13 mouse cellular contexts compared by ENCODE assay signal in the genomic region with DNA sequence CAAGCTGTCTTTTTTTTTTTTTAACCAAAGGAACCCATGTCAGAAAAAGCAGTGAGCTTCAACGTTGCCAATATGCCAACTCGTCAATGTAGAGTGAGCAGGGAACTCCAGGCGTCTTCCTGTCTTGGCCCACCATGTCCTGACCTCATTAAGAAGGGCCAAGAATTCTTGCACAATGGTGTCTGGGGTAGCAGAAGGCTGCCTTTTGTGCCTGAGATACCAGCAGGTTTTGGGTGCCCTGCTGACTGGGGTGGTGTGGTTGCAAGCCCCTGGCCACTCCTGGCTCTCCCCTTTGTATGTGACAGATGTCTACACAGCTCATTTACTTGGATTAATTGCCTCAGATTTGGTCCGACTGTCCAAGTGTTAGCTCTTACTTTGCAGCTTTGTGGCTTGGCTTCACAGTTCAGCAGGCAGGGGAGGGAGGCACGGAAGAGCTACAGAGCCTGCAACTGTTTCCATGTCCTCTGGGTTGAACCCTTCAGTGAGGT.
DNase-seq lines count a peak whose midpoint lies in the region; ATAC-seq and TF ChIP-seq lines count a peak whose summit lies in the region.
"Had no signal": no experiment of that assay in that cellular context is flagged by ENCODE, and none has a peak within 500 bp of the region (broad histone marks: within the 10 kb centered on the region; RNA-seq: fewer than 3 reads in every experiment).

No protein-coding gene starts in this region.

- H3K27ac ChIP-seq in embryonic facial prominence, embryonic 14.5 days (replicated peaks; ENCODE audit: low read depth, low read length), result no peak overlapping the region
- no peak overlapping the region for H3K27ac ChIP-seq in embryonic facial prominence, embryonic 10.5 days (replicated peaks)
- no peak overlapping the region; the same call in 1 of the 2 replicates for H3K27ac ChIP-seq in kidney, postnatal 0 days
- peak overlapping the region; percentile 21; the same call in 1 of the 2 replicates for H3K27ac ChIP-seq in forebrain, postnatal 0 days (ENCODE audit: low read depth, low read length)
- H3K27ac ChIP-seq: embryonic facial prominence, embryonic 15.5 days; heart, embryonic 10.5 days had no signal

- H3K9ac ChIP-seq in embryonic facial prominence, embryonic 14.5 days (ENCODE audit: low read depth, low read length), result no peak overlapping the region
- no peak overlapping the region for H3K9ac ChIP-seq in kidney, postnatal 0 days (ENCODE audit: low read depth, low read length)
- H3K9ac ChIP-seq in forebrain, postnatal 0 days, result no peak overlapping the region
- H3K9ac ChIP-seq: embryonic facial prominence, embryonic 15.5 days had no signal

- H3K27me3 ChIP-seq in embryonic facial prominence, embryonic 14.5 days (replicated peaks; ENCODE audit: control insufficient read depth, insufficient read depth, low read length), result no peaks in the 10 kb centered on the region
- H3K27me3 ChIP-seq in embryonic facial prominence, embryonic 10.5 days (replicated peaks; ENCODE audit: low read depth, poor library complexity, severe bottlenecking), result no peaks in the 10 kb centered on the region
- no peaks in the 10 kb centered on the region for H3K27me3 ChIP-seq in kidney, postnatal 0 days (ENCODE audit: insufficient read depth, low read length)
- H3K27me3 ChIP-seq in forebrain, postnatal 0 days (ENCODE audit: insufficient read depth, low read length), result no peaks in the 10 kb centered on the region
- H3K27me3 ChIP-seq: embryonic facial prominence, embryonic 15.5 days had no signal

- H3K9me3 ChIP-seq in embryonic facial prominence, embryonic 14.5 days (ENCODE audit: control insufficient read depth, low read length), result no peaks in the 10 kb centered on the region
- no peaks in the 10 kb centered on the region for H3K9me3 ChIP-seq in embryonic facial prominence, embryonic 10.5 days
- no peaks in the 10 kb centered on the region for H3K9me3 ChIP-seq in kidney, postnatal 0 days (replicated peaks; ENCODE audit: low read length)
- no peaks in the 10 kb centered on the region for H3K9me3 ChIP-seq in forebrain, postnatal 0 days (ENCODE audit: low read length)
- H3K9me3 ChIP-seq: embryonic facial prominence, embryonic 15.5 days; heart, embryonic 10.5 days had no signal

- H3K4me1 ChIP-seq in embryonic facial prominence, embryonic 14.5 days (ENCODE audit: control insufficient read depth, insufficient read depth, low read length), result 0 out of 2 replicates have a peak, but pooled peaks cover 6% of the 10 kb centered on the region
- H3K4me1 ChIP-seq in embryonic facial prominence, embryonic 10.5 days, result peaks cover 10% of the 10 kb centered on the region
- peaks cover 6% of the 10 kb centered on the region; the same call in 1 of the 2 replicates for H3K4me1 ChIP-seq in kidney, postnatal 0 days (replicated peaks; ENCODE audit: insufficient read depth, low read length)
- peaks cover 11% of the 10 kb centered on the region; the same call in 1 of the 2 replicates for H3K4me1 ChIP-seq in forebrain, postnatal 0 days (ENCODE audit: insufficient read depth)

- no peaks in the 10 kb centered on the region for H3K36me3 ChIP-seq in embryonic facial prominence, embryonic 14.5 days (ENCODE audit: control insufficient read depth, insufficient read depth, low read length)
- no peaks in the 10 kb centered on the region for H3K36me3 ChIP-seq in embryonic facial prominence, embryonic 10.5 days (replicated peaks)
- H3K36me3 ChIP-seq in kidney, postnatal 0 days (ENCODE audit: insufficient read depth, low read length), result no peaks in the 10 kb centered on the region
- H3K36me3 ChIP-seq in forebrain, postnatal 0 days (ENCODE audit: insufficient read depth), result no peaks in the 10 kb centered on the region
- H3K36me3 ChIP-seq: embryonic facial prominence, embryonic 15.5 days; heart, embryonic 10.5 days had no signal

- no peak for DNase-seq in embryonic facial prominence, embryonic 14.5 days (ENCODE audit: low spot score)
- no peak for DNase-seq in embryonic facial prominence, embryonic 10.5 days (ENCODE audit: low spot score)
- DNase-seq in kidney, postnatal 0 days (ENCODE audit: low spot score), result peak; percentile 70
- DNase-seq in kidney, postnatal 10 days, result no peak
- DNase-seq in Muller cell, postnatal 12 days (ENCODE audit: inconsistent ontology term), result peak; percentile 89
- peak; percentile 41 for DNase-seq in forebrain, postnatal 0 days
- no peak for DNase-seq in right cerebral cortex, postnatal 36 days (ENCODE audit: low spot score in 2 of 2)
- no peak for DNase-seq in left cerebral cortex, postnatal 25 days (ENCODE audit: low spot score in 2 of 2)
- DNase-seq: gastrocnemius, postnatal 36 days; thymus, postnatal 36 days had no signal

- no peak overlapping the region for H3K4me2 ChIP-seq in embryonic facial prominence, embryonic 14.5 days (ENCODE audit: low read depth, low read length)
- H3K4me2 ChIP-seq in kidney, postnatal 0 days (ENCODE audit: low read length), result no peak overlapping the region
- no peak overlapping the region for H3K4me2 ChIP-seq in forebrain, postnatal 0 days (ENCODE audit: low read depth)
- H3K4me2 ChIP-seq: embryonic facial prominence, embryonic 15.5 days had no signal

- H3K4me3 ChIP-seq in embryonic facial prominence, embryonic 14.5 days (ENCODE audit: low read depth, low read length), result no peak overlapping the region
- H3K4me3 ChIP-seq in embryonic facial prominence, embryonic 10.5 days, result no peak overlapping the region
- H3K4me3 ChIP-seq in kidney, postnatal 0 days (replicated peaks; ENCODE audit: low read depth, low read length), result no peak overlapping the region
- no peak overlapping the region for H3K4me3 ChIP-seq in forebrain, postnatal 0 days (ENCODE audit: low read depth, low read length)
- H3K4me3 ChIP-seq: embryonic facial prominence, embryonic 15.5 days; heart, embryonic 10.5 days had no signal

- WGBS in embryonic facial prominence, embryonic 14.5 days, result 62% methylated on average over 5 of the region's 5 CpGs
- WGBS in embryonic facial prominence, embryonic 10.5 days, result 66% methylated on average over 5 of the region's 5 CpGs
- WGBS in kidney, postnatal 0 days, result 38% methylated on average over 5 of the region's 5 CpGs
- 10% methylated on average over 5 of the region's 5 CpGs for WGBS in forebrain, postnatal 0 days

- intact Hi-C loops in left cerebral cortex, postnatal 25 days (cut with DNase I), result no loop called here

- peak; percentile 30; the same call in 1 of the 2 replicates for ATAC-seq in embryonic facial prominence, embryonic 14.5 days (ENCODE audit: low read depth)
- ATAC-seq in kidney, postnatal 0 days (replicated peaks; ENCODE audit: low FRiP score, low read depth), result peak; percentile 78
- ATAC-seq in forebrain, postnatal 0 days, result peak; percentile 66
- ATAC-seq: intestine, embryonic 16.5 days had no signal

- TF ChIP-seq CTCF in kidney, postnatal 0 days (IDR thresholded peaks at IDR 0.05; ENCODE audit: low read depth), result no peak
- no peak for TF ChIP-seq CTCF in forebrain, postnatal 0 days (IDR thresholded peaks at IDR 0.05; ENCODE audit: low read depth)

Comparison
In these comparisons a context has a peak if more than half of its experiments do, and no peak if none do; other contexts are left out.
1. DNase-seq: peak in kidney, postnatal 0 days (single experiment), Muller cell, postnatal 12 days (single experiment) and forebrain, postnatal 0 days (single experiment); none in embryonic facial prominence, embryonic 14.5 days (single experiment), embryonic facial prominence, embryonic 10.5 days (single experiment), kidney, postnatal 10 days (single experiment), right cerebral cortex, postnatal 36 days (0 of 2) and left cerebral cortex, postnatal 25 days (0 of 2).
2. Peak in every context shown above with its lines, with median percentiles within 50 percentile points of each other: ATAC-seq.